Mouse (Mus musculus): ENCODE data around the gene Mtch1. TPM values are rescaled to one million over a fixed set of nuclear protein-coding genes. Genes with fewer than 3 reads are reported as not detected.

Mtch1 gene
- polyA plus RNA-seq, 1 experiment from 2014 or later = 189 TPM

DNA sequence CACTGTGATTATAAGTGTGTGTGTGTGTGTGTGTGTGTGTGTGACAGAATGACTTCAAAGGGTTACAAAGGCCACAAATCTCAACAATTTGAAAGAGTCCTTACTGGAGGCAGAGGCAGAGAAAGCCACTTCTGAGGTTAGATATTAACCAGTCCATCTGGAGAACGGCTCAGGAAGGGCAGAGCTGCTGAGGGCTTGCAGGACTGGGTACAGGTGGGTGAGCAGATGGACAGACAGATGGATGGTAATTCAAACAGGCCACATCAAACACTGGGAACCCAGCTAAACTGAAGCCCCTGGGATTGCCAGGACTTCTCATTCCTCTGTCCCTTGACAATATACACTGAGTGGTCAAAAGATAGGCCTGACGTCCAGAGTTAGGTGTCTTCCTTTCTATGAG is 1.3 kb upstream of the Mtch1 start:
- no peak for TF ChIP-seq CTCF (IDR thresholded peaks at IDR 0.05; ENCODE audit: low read depth)
- no peak for TF ChIP-seq EP300 (optimal IDR thresholded peaks at IDR 0.05)
- Histone ChIP-seq H3K4me3 (ENCODE audit: low read depth, low read length) (no peak overlapping the region), H3K4me2 (replicated peaks; ENCODE audit: low read depth) (no peak overlapping the region), H3K9ac (ENCODE audit: low read length) (no peak overlapping the region), H3K4me1 (replicated peaks; ENCODE audit: control insufficient read depth, insufficient read depth) (no peaks in the 10 kb centered on the region), H3K36me3 (ENCODE audit: control insufficient read depth, insufficient read depth, low read length) (no peaks in the 10 kb centered on the region), H3K9me3 (ENCODE audit: control insufficient read depth, low read length) (no peaks in the 10 kb centered on the region), H3K27me3 (ENCODE audit: control insufficient read depth, insufficient read depth, low read length) (no peaks in the 10 kb centered on the region), H3K27ac (replicated peaks) (no peak overlapping the region)
- ATAC-seq (ENCODE audit: low FRiP score, low TSS enrichment) (no peak), DNase-seq (ENCODE audit: low spot score) (no peak)
- WGBS = 79% methylated on average over 2 of the region's 2 CpGs

GRCm38 (mm10) chr17:29347126-29347644 is 549 bp downstream of the Mtch1 start:
- H3K4me2 ChIP-seq (replicated peaks; ENCODE audit: low read depth) = peak overlapping the region; percentile 68
- TF ChIP-seq CTCF (IDR thresholded peaks at IDR 0.05; ENCODE audit: low read depth) = no peak
- TF ChIP-seq EP300 (optimal IDR thresholded peaks at IDR 0.05) = no peak
- H3K27me3 ChIP-seq (ENCODE audit: control insufficient read depth, insufficient read depth, low read length) = no peaks in the 10 kb centered on the region
- under 1% methylated on average over 42 of the region's 45 CpGs for WGBS
- peak overlapping the region; percentile 95 for H3K27ac ChIP-seq (replicated peaks)
- H3K4me3 ChIP-seq (ENCODE audit: low read depth, low read length) = peak overlapping the region; percentile 93
- H3K9ac ChIP-seq (ENCODE audit: low read length) = peak overlapping the region; percentile 93
- H3K9me3 ChIP-seq (ENCODE audit: control insufficient read depth, low read length) = no peaks in the 10 kb centered on the region
- no peak for DNase-seq (ENCODE audit: low spot score)
- no peaks in the 10 kb centered on the region; the same call in 1 of the 2 replicates for H3K4me1 ChIP-seq (replicated peaks; ENCODE audit: control insufficient read depth, insufficient read depth)
- peak; percentile 41 for ATAC-seq (ENCODE audit: low FRiP score, low TSS enrichment)
- no peaks in the 10 kb centered on the region for H3K36me3 ChIP-seq (ENCODE audit: control insufficient read depth, insufficient read depth, low read length)

GRCm38 (mm10) chr17:29346496-29347125 is 1.1 kb downstream of the Mtch1 start:
- Histone ChIP-seq H3K9me3 (ENCODE audit: control insufficient read depth, low read length) (no peaks in the 10 kb centered on the region), H3K4me2 (replicated peaks; ENCODE audit: low read depth) (peak overlapping the region; percentile 68), H3K9ac (ENCODE audit: low read length) (peak overlapping the region; percentile 93), H3K27me3 (ENCODE audit: control insufficient read depth, insufficient read depth, low read length) (no peaks in the 10 kb centered on the region), H3K4me3 (ENCODE audit: low read depth, low read length) (peak overlapping the region; percentile 93), H3K4me1 (replicated peaks; ENCODE audit: control insufficient read depth, insufficient read depth) (peaks cover 2% of the 10 kb centered on the region; the same call in 1 of the 2 replicates), H3K27ac (replicated peaks) (peak overlapping the region; percentile 95), H3K36me3 (ENCODE audit: control insufficient read depth, insufficient read depth, low read length) (no peaks in the 10 kb centered on the region)
- 5% methylated on average over 11 of the region's 11 CpGs for WGBS
- no peak for ATAC-seq (ENCODE audit: low FRiP score, low TSS enrichment)
- TF ChIP-seq CTCF (IDR thresholded peaks at IDR 0.05; ENCODE audit: low read depth) (no peak), EP300 (optimal IDR thresholded peaks at IDR 0.05) (no peak)
- DNase-seq (ENCODE audit: low spot score) = peak; percentile 49

DNA sequence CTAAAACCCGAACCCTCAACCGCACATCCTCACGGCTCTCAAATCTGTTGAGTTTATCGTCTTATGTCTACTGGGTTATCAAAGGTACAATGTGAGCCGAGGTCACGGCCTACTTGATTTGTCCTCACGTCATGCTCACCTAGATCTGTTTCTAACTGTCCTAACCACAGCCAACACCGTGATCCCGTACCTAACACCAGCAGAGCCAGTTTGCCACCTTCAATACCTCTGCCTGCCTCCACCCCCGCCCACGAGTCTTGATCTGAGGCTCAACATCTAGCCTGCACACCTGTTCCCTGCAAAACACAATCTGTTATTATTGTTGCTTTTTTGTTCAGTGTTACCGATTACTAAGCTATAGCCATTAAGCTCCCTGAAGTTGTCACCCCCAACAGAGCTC is 2.5 kb downstream of the Mtch1 start:
- H3K4me3 ChIP-seq (ENCODE audit: low read depth, low read length) = no peak overlapping the region
- H3K36me3 ChIP-seq (ENCODE audit: control insufficient read depth, insufficient read depth, low read length) = no peaks in the 10 kb centered on the region
- H3K4me2 ChIP-seq (replicated peaks; ENCODE audit: low read depth) = no peak overlapping the region
- TF ChIP-seq EP300 (optimal IDR thresholded peaks at IDR 0.05) (no peak), CTCF (IDR thresholded peaks at IDR 0.05; ENCODE audit: low read depth) (no peak)
- no peaks in the 10 kb centered on the region for H3K9me3 ChIP-seq (ENCODE audit: control insufficient read depth, low read length)
- no peak overlapping the region for H3K27ac ChIP-seq (replicated peaks)
- peaks cover 2% of the 10 kb centered on the region; the same call in 1 of the 2 replicates for H3K4me1 ChIP-seq (replicated peaks; ENCODE audit: control insufficient read depth, insufficient read depth)
- no peaks in the 10 kb centered on the region for H3K27me3 ChIP-seq (ENCODE audit: control insufficient read depth, insufficient read depth, low read length)
- no peak for DNase-seq (ENCODE audit: low spot score)
- no peak for ATAC-seq (ENCODE audit: low FRiP score, low TSS enrichment)
- H3K9ac ChIP-seq (ENCODE audit: low read length) = no peak overlapping the region
- 87% methylated on average over 12 of the region's 12 CpGs for WGBS

DNA sequence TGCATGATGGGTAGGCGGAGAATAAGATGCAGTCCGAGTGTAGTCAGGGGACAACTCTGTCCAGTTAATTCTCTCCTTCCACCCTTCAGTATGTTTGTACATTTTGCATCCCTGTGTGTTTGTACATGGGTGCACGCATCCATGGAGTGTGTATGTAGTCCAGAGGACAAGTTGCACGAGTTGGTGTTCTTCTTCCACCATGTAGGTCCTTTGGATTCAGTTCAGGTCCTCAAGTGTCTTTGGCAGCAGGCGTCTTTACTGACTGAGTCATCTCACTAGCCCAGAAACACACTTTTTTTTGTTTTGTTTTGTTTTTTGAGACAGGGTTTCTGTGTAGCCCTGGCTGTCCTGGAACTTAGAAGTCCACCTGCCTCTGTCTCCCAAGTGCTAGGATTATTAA is 4.5 kb downstream of the Mtch1 start:
- peaks cover 11% of the 10 kb centered on the region for H3K36me3 ChIP-seq (ENCODE audit: control insufficient read depth, insufficient read depth, low read length)
- H3K4me1 ChIP-seq (replicated peaks; ENCODE audit: control insufficient read depth, insufficient read depth) = peaks cover 2% of the 10 kb centered on the region; the same call in 1 of the 2 replicates
- TF ChIP-seq CTCF (IDR thresholded peaks at IDR 0.05; ENCODE audit: low read depth) (no peak), EP300 (optimal IDR thresholded peaks at IDR 0.05) (no peak)
- DNase-seq (ENCODE audit: low spot score) (no peak), ATAC-seq (ENCODE audit: low FRiP score, low TSS enrichment) (no peak)
- no peaks in the 10 kb centered on the region for H3K9me3 ChIP-seq (ENCODE audit: control insufficient read depth, low read length)
- WGBS = 78% methylated on average over 5 of the region's 5 CpGs
- no peak overlapping the region for H3K9ac ChIP-seq (ENCODE audit: low read length)
- H3K4me3 ChIP-seq (ENCODE audit: low read depth, low read length) = no peak overlapping the region
- H3K4me2 ChIP-seq (replicated peaks; ENCODE audit: low read depth) = no peak overlapping the region
- H3K27ac ChIP-seq (replicated peaks) = no peak overlapping the region
- H3K27me3 ChIP-seq (ENCODE audit: control insufficient read depth, insufficient read depth, low read length) = no peaks in the 10 kb centered on the region

All from stomach, postnatal 0 days (tissue).